Mouse (Mus musculus) heart, embryonic 14.5 days (tissue): Measurements from ENCODE around the gene Dnah7c. TPM values are rescaled to one million over a fixed set of nuclear protein-coding genes. Genes with fewer than 3 reads are reported as not detected.
"Not testable (repeated sequence)": the region's sequence is repeated elsewhere in the genome, so short reads cannot be mapped to it uniquely, and the experiment has no call there.

Source experiments
- ATAC-seq: fragments of 200-750 bp; cut with Nextera tagmentation; 2 replicates; pipeline ENCODE4 v1.8.0; 2017; ENCODE audit warnings: low read depth, moderate TSS enrichment; ENCODE audit not compliant: insufficient number of reproducible peaks, insufficient read depth, low FRiP score
- H3K27ac ChIP-seq, 2 experiments: fragments of 200-500 bp in 1 of 2; fragments of 300-500 bp in 1 of 2; sonication (generic) in 1 of 2; replicated peaks in 1 of 2; 2 replicates each; pipeline ENCODE4 v1.5.1; 2012 to 2014; ENCODE audit warnings: low read depth in 2 of 2, low read length in 2 of 2, control low read depth in 1 of 2, mild to moderate bottlenecking in 1 of 2, mixed read lengths in 1 of 2; ENCODE audit not compliant: control insufficient read depth in 1 of 2, insufficient read depth in 1 of 2
- H3K27me3 ChIP-seq: fragments of 300-500 bp; sonication (generic); 2 replicates; pipeline ENCODE4 v1.6.1; 2014; ENCODE audit warnings: mild to moderate bottlenecking, low read length, control low read depth; ENCODE audit not compliant: control insufficient read depth, insufficient read depth
- H3K36me3 ChIP-seq: fragments of 300-500 bp; sonication (generic); 2 replicates; pipeline ENCODE4 v1.6.1; 2014; ENCODE audit warnings: mild to moderate bottlenecking, control low read depth, low read length, mixed read lengths; ENCODE audit not compliant: control insufficient read depth, insufficient read depth
- H3K4me1 ChIP-seq, 2 experiments: fragments of 200-500 bp in 1 of 2; fragments of 300-500 bp in 1 of 2; sonication (generic) in 1 of 2; 2 replicates each; pipeline ENCODE4 v1.6.1; 2012 to 2014; ENCODE audit warnings: low read length in 2 of 2, control low read depth in 1 of 2, mixed read lengths in 1 of 2; ENCODE audit not compliant: control insufficient read depth in 2 of 2, insufficient read depth in 2 of 2
- H3K4me2 ChIP-seq: fragments of 300-500 bp; sonication (generic); 2 replicates; pipeline ENCODE4 v1.6.1; 2014; ENCODE audit warnings: mild to moderate bottlenecking, low read length
- H3K4me3 ChIP-seq, 2 experiments: fragments of 200-500 bp in 1 of 2; fragments of 300-500 bp in 1 of 2; sonication (generic) in 1 of 2; 2 replicates each; pipeline ENCODE4 v1.5.1; 2012 to 2014; ENCODE audit warnings: low read length in 2 of 2, mild to moderate bottlenecking in 2 of 2, control low read depth in 1 of 2, low read depth in 1 of 2, moderate library complexity in 1 of 2; ENCODE audit not compliant: control insufficient read depth in 1 of 2, insufficient read depth in 1 of 2
- H3K9ac ChIP-seq: fragments of 300-500 bp; sonication (generic); 2 replicates; pipeline ENCODE4 v1.6.1; 2014; ENCODE audit warnings: mild to moderate bottlenecking, low read length
- H3K9me3 ChIP-seq: fragments of 300-500 bp; sonication (generic); 2 replicates; pipeline ENCODE4 v1.6.1; 2016; ENCODE audit warnings: low read length, control low read depth; ENCODE audit not compliant: control insufficient read depth
- WGBS: fragments of 180-500 bp; shearing (Covaris S2); extraction: QIAGEN DNeasy Blood & Tissue Kit; methylation state at CpG from one replicate; pipeline ENCODE4 v1.1.7; 2014; 5-methylcytosine and 5-hydroxymethylcytosine counted together
- polyA plus RNA-seq: library from polyadenylated mRNA; unstranded; fragments of >200 nt; fragmentation: Nextera tagmentation; extraction: Ambion mirVana; gene quantifications from 2 replicates; pipeline ENCODE4 v1.2.1, GENCODE M21; 2014

The Dnah7c gene
- polyA plus RNA-seq, 1 experiment from 2014 or later: 0.07 TPM

DNA sequence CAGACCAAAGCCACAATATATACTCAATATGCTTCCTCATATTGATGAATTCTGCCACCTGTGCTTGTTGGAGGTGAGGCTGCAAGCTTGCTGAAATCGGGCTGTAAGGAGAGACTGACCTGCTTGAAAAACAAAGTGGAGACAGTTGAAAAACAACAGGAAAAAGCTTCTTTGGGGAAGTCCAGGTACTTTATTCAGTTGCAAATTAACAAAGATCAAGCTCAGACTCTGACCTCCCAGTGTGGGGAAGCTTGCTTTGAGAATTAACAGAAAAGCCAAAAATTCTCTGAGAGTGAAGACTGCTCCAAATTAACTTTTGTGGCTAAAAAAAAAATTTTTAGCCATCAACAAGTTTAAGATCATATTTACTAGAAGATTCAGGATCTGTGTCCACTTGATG is 194.9 kb downstream of the Dnah7c start:
- Histone ChIP-seq H3K4me2 (no peak overlapping the region), H3K4me3 (no peak overlapping the region), H3K9me3 (no peaks in the 10 kb centered on the region), H3K36me3 (no peaks in the 10 kb centered on the region), H3K4me1 (no peaks in the 10 kb centered on the region), H3K9ac (no peak overlapping the region), H3K27ac (no peak overlapping the region), H3K27me3 (no peaks in the 10 kb centered on the region)
- WGBS: 74% methylated on average over 1 of the region's 1 CpGs
- no peak for ATAC-seq

DNA sequence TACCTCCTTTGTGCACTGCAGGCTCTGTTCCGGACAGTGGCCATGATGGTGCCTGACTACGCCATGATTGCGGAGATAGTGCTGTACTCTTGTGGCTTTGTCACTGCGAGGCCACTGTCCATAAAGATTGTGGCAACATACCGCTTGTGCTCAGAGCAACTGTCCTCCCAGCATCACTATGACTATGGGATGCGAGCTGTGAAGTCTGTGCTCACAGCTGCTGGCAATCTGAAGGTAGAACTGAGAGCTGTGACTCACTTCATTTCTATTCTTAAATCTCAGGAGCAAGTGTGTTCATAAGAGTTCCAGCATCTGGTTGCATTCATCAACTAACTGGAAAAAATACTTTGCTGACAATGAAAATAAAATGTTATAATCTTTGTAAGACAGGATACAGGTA is 200.5 kb downstream of the Dnah7c start:
- not testable (repeated sequence) for H3K27me3 ChIP-seq

DNA sequence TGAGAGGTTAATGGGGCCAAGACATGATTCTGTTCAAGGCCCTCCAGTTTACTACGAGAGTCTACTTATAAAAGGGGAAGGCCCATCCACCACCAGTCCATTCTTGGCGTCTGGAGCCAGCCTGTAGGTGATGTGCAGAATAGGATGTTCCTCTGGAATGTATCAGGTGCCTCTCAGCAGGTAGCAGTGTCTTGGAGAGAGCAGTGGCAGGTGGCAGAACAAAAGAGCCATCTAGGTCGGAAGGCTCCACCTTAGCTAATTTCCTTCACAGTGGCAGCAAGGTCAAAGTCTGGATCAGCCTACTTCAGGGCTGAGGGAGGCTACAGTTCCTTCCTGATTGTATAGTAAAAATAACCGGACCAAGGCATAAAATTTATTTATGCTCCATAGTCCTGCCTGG is 224.4 kb downstream of the Dnah7c start:
- H3K27ac ChIP-seq, H3K4me1 ChIP-seq, H3K36me3 ChIP-seq, ATAC-seq, H3K9ac ChIP-seq, H3K9me3 ChIP-seq, H3K4me3 ChIP-seq, H3K27me3 ChIP-seq, H3K4me2 ChIP-seq: not testable (repeated sequence)
- WGBS: 89% methylated on average over 4 of the region's 4 CpGs

More for the DNA sequence above, 200.5 kb downstream of the Dnah7c start:
- not testable (repeated sequence) for H3K4me3 ChIP-seq, ATAC-seq, H3K4me2 ChIP-seq, H3K4me1 ChIP-seq, H3K9me3 ChIP-seq, H3K27ac ChIP-seq, H3K36me3 ChIP-seq, H3K9ac ChIP-seq
- 85% methylated on average over 6 of the region's 6 CpGs for WGBS

DNA sequence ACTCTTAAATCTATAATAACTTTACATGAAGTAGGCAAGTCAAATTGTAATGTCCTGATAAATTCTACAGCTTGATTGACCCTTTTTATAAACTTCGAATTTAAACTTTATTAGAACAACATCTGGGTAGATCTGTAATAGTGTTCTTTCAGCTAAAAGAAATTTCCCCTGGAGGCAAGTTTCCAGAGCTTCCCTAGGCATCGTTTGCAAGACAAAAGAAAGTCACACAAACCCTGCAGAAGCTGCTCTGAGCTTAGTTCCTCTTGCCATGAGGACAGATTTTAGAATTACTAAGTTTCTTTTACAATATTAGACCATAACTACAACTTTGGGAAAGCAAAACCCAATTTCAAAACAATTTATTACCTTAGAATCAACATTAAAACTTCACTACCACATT is 227.3 kb downstream of the Dnah7c start:
- ATAC-seq: not testable (repeated sequence)

DNA sequence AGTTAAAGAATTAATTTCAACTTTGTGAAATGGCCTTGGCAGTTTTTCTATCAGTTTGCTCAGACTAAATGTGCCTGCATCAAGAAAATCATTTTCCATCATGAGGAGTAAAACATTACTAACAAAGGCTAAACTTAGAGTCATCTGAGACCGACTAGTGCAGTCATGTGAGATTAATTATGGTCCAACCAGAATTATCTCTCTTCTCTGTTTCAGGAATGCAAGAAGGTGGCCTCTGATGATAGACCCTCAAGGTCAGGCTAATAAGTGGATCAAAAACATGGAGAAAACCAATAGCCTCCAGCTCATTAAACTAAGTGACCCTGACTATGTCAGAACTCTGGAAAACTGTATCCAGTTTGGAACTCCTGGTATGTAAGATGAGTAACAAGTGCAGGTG is 299.4 kb downstream of the Dnah7c start:
- H3K9ac ChIP-seq, H3K9me3 ChIP-seq, ATAC-seq, H3K27ac ChIP-seq, H3K4me3 ChIP-seq, H3K27me3 ChIP-seq, H3K4me1 ChIP-seq, H3K4me2 ChIP-seq, H3K36me3 ChIP-seq: not testable (repeated sequence)
- WGBS: 32% methylated on average over 1 of the region's 1 CpGs

More for the DNA sequence above, 227.3 kb downstream of the Dnah7c start:
- H3K36me3 ChIP-seq, H3K4me1 ChIP-seq, H3K4me2 ChIP-seq, H3K9ac ChIP-seq, H3K27me3 ChIP-seq, H3K9me3 ChIP-seq, H3K27ac ChIP-seq, H3K4me3 ChIP-seq: not testable (repeated sequence)
- 47% methylated on average over 2 of the region's 2 CpGs for WGBS

DNA sequence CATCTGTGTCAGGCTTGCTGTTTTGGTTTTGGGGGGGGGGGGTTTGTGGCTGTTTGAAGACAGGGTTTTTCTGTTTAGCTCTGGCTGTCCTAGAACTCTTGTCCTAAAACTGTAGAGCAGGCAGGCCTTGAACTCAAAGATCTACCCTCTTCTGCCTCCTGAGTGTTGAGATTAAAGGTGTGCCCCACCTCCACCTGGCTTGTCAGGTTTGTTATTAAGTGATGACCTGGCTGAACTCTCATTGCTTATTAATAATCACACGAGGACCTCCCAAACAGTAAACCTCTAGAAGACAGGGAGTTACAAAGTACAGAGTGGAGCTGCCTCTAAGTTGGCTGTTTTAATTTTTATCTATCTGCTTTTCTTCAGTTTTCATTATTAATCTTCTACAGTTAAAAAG is 299.9 kb downstream of the Dnah7c start:
- H3K36me3 ChIP-seq: no peaks in the 10 kb centered on the region
- no peaks in the 10 kb centered on the region for H3K27me3 ChIP-seq
- no peak overlapping the region for H3K4me2 ChIP-seq
- no peaks in the 10 kb centered on the region for H3K4me1 ChIP-seq
- ATAC-seq: no peak
- H3K9ac ChIP-seq: no peak overlapping the region
- H3K27ac ChIP-seq: no peak overlapping the region
- no peaks in the 10 kb centered on the region for H3K9me3 ChIP-seq
- H3K4me3 ChIP-seq: no peak overlapping the region
- WGBS: 86% methylated on average over 1 of the region's 1 CpGs

DNA sequence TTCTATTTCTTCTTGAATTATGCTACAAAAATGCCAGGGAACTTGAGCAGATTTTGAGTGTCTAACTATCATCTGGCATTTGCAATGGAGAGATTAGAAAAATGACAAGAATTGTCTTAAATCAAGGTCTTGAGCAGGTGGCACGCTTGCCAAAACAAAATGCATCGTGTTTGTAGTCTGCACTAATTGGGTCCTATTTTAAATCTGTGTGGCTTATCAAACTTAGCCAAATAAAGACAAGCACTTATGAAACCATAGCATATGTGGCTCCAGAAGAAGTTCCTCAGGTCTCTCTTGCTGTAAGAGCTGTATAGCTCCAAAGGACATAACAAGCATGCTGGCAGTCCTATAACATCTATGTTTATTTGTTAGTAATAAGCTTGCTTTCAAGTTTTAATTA is 300.3 kb downstream of the Dnah7c start:
- not testable (repeated sequence) for H3K4me2 ChIP-seq, H3K4me1 ChIP-seq, H3K36me3 ChIP-seq, H3K27me3 ChIP-seq, ATAC-seq, H3K9ac ChIP-seq, H3K4me3 ChIP-seq, H3K27ac ChIP-seq, H3K9me3 ChIP-seq
- 79% methylated on average over 2 of the region's 2 CpGs for WGBS

DNA sequence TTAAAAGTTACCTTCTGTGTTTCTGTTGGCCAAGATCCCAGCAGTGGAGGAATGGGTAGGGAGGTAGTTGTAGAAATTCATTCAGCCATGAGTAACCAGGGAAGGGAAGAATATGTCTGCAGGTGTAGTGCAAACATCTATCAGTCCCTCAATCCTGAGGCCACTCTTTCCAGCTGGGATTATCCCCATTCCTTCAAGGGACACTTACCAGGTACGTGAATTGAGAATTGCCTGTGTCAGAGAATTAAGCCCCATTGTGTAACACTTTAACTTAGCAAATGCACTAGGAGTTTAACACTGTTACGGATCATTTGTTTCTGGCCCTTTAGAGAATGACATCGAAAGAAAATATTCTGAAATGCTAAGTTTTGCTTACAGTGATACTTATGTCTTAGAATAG is 304.3 kb downstream of the Dnah7c start:
- WGBS: 83% methylated on average over 3 of the region's 3 CpGs
- H3K9me3 ChIP-seq, H3K27ac ChIP-seq, ATAC-seq, H3K4me2 ChIP-seq, H3K36me3 ChIP-seq, H3K27me3 ChIP-seq, H3K4me3 ChIP-seq, H3K4me1 ChIP-seq, H3K9ac ChIP-seq: not testable (repeated sequence)
